Mouse (Mus musculus) megakaryocyte, embryonic 14.5 days (primary cell): ENCODE measurements around the gene Vps35l. TPM values are rescaled to one million over a fixed set of nuclear protein-coding genes. Genes with fewer than 3 reads are reported as not detected.

ENCODE experiments used
- H3K27me3 ChIP-seq: replicated peaks from 2 replicates; pipeline ENCODE3; 2012; ENCODE audit warnings: inconsistent platforms
- H3K36me3 ChIP-seq: replicated peaks from 2 replicates; pipeline ENCODE3; 2012; ENCODE audit warnings: low read length, inconsistent platforms, mixed read lengths
- H3K4me1 ChIP-seq: 2 replicates; pipeline ENCODE4 v1.6.1; 2012; ENCODE audit warnings: inconsistent platforms
- H3K4me3 ChIP-seq: replicated peaks from 2 replicates; pipeline ENCODE3; 2012; ENCODE audit warnings: moderate library complexity, mild to moderate bottlenecking, inconsistent platforms
- H3K9me3 ChIP-seq: 2 replicates; pipeline ENCODE4 v1.6.1; 2012; ENCODE audit warnings: inconsistent platforms
- FLI1 ChIP-seq: IDR thresholded peaks from 2 replicates; pipeline ENCODE4 v1.6.1; 2012; ENCODE audit warnings: low read length, inconsistent platforms, mixed read lengths
- GATA1 ChIP-seq: IDR thresholded peaks from 3 replicates; pipeline ENCODE4 v1.6.1; 2012; ENCODE audit warnings: mixed read lengths, low read length, inconsistent platforms, borderline replicate concordance
- polyA plus RNA-seq: library from polyadenylated mRNA; stranded (reverse); fragments of >175 nt; gene quantifications from 2 replicates; pipeline ENCODE4 v1.2.3, GENCODE M21; 2012; ENCODE audit warnings: low replicate concordance; ENCODE audit not compliant: insufficient read depth

Gene Vps35l
- polyA plus RNA-seq, 1 experiment = 13.2 TPM

- H3K27me3 ChIP-seq = no peaks in the 10 kb centered on the region
- no peaks in the 10 kb centered on the region for H3K9me3 ChIP-seq
- TF ChIP-seq GATA1 = no peak
- TF ChIP-seq FLI1 = no peak
- H3K4me3 ChIP-seq = peak overlapping the region; percentile 99
- H3K4me1 ChIP-seq = peaks cover 64% of the 10 kb centered on the region
- H3K36me3 ChIP-seq = peaks cover 45% of the 10 kb centered on the region
Observed at GRCm38 (mm10) chr7:118854606-118855005, 114.6 kb downstream of the Vps35l start.

GRCm38 (mm10) chr7:118855171-118855876, 115.3 kb downstream of the Vps35l start, which contains the start of gene Iqck:
Iqck (plus strand) TSS chr7:118855752.
- H3K4me1 ChIP-seq = peaks cover 57% of the 10 kb centered on the region
- H3K27me3 ChIP-seq = no peaks in the 10 kb centered on the region
- H3K4me3 ChIP-seq = peak within 1 kb of the TSS; percentile 99
- peaks cover 38% of the 10 kb centered on the region for H3K36me3 ChIP-seq
- H3K9me3 ChIP-seq = no peaks in the 10 kb centered on the region
- TF ChIP-seq FLI1 = no peak
- TF ChIP-seq GATA1 = no peak

GRCm38 (mm10) chr7:118855877-118856304, 115.9 kb downstream of the Vps35l start, which contains the start of gene Knop1:
Knop1 (minus strand) TSS chr7:118856254.
- Histone ChIP-seq H3K9me3 (no peaks in the 10 kb centered on the region), H3K4me1 (peaks cover 51% of the 10 kb centered on the region), H3K36me3 (peaks cover 32% of the 10 kb centered on the region), H3K4me3 (peak within 1 kb of the TSS; percentile 99), H3K27me3 (no peaks in the 10 kb centered on the region)
- TF ChIP-seq GATA1 = no peak
- TF ChIP-seq FLI1 = no peak

- H3K27me3 ChIP-seq = no peaks in the 10 kb centered on the region
- TF ChIP-seq GATA1 (no peak), FLI1 (no peak)
- H3K4me3 ChIP-seq = no peak overlapping the region
- H3K4me1 ChIP-seq = peaks cover 27% of the 10 kb centered on the region
- H3K36me3 ChIP-seq = peaks cover 5% of the 10 kb centered on the region
- no peaks in the 10 kb centered on the region; the same call in 1 of the 2 replicates for H3K9me3 ChIP-seq
Observed at GRCm38 (mm10) chr7:118858640-118859039, 118.6 kb downstream of the Vps35l start.

GRCm38 (mm10) chr7:118865362-118865761, 125.3 kb downstream of the Vps35l start:
- Histone ChIP-seq H3K9me3 (no peaks in the 10 kb centered on the region; the same call in 1 of the 2 replicates), H3K27me3 (no peaks in the 10 kb centered on the region), H3K4me1 (no peaks in the 10 kb centered on the region), H3K36me3 (no peaks in the 10 kb centered on the region), H3K4me3 (no peak overlapping the region)
- TF ChIP-seq FLI1 (no peak), GATA1 (no peak)

- no peak for TF ChIP-seq FLI1
- TF ChIP-seq GATA1 = no peak
- Histone ChIP-seq H3K27me3 (peaks cover 22% of the 10 kb centered on the region), H3K36me3 (no peaks in the 10 kb centered on the region), H3K9me3 (no peaks in the 10 kb centered on the region), H3K4me3 (no peak overlapping the region), H3K4me1 (no peaks in the 10 kb centered on the region)
Observed at GRCm38 (mm10) chr7:118879466-118880029, 139.5 kb downstream of the Vps35l start.

GRCm38 (mm10) chr7:118883957-118884356, 143.9 kb downstream of the Vps35l start:
- Histone ChIP-seq H3K4me3 (no peak overlapping the region), H3K27me3 (peaks cover 18% of the 10 kb centered on the region), H3K4me1 (no peaks in the 10 kb centered on the region), H3K9me3 (no peaks in the 10 kb centered on the region), H3K36me3 (no peaks in the 10 kb centered on the region)
- no peak for TF ChIP-seq GATA1
- no peak for TF ChIP-seq FLI1

- Histone ChIP-seq H3K36me3 (no peaks in the 10 kb centered on the region), H3K27me3 (peaks cover 18% of the 10 kb centered on the region), H3K4me3 (no peak overlapping the region), H3K4me1 (0 out of 2 replicates have a peak, but pooled peaks cover under 1% of the 10 kb centered on the region), H3K9me3 (no peaks in the 10 kb centered on the region)
- TF ChIP-seq FLI1 (no peak), GATA1 (no peak)
Observed at GRCm38 (mm10) chr7:118884969-118885368, 144.9 kb downstream of the Vps35l start.

- no peak overlapping the region for H3K4me3 ChIP-seq
- H3K36me3 ChIP-seq = no peaks in the 10 kb centered on the region
- peaks cover 13% of the 10 kb centered on the region for H3K27me3 ChIP-seq
- no peaks in the 10 kb centered on the region; the same call in 1 of the 2 replicates for H3K9me3 ChIP-seq
- H3K4me1 ChIP-seq = 0 out of 2 replicates have a peak, but pooled peaks cover 3% of the 10 kb centered on the region
- no peak for TF ChIP-seq GATA1
- TF ChIP-seq FLI1 = no peak
Observed at GRCm38 (mm10) chr7:118887303-118888055, 147.5 kb downstream of the Vps35l start.
